Mouse (Mus musculus) kidney, adult 2 months (tissue): ENCODE results near the gene Prkd2.

Experiments used
- CTCF ChIP-seq: fragments of 200-500 bp; conservative IDR thresholded peaks from 2 replicates; pipeline ENCODE4 v1.5.1; 2011; ENCODE audit warnings: low read depth, mild to moderate bottlenecking, control low read depth, low read length, moderate library complexity, mixed read lengths; ENCODE audit not compliant: insufficient read depth, insufficient read length
- POLR2A ChIP-seq: fragments of 200-500 bp; IDR thresholded peaks from one replicate; pipeline ENCODE4 v1.6.1; 2011; ENCODE audit warnings: low read depth, low read length, control low read depth

- TF ChIP-seq POLR2A: no peak
- no peak for TF ChIP-seq CTCF
Observed at GRCm38 (mm10) chr7:16811649-16812070, 31.0 kb upstream of the Prkd2 start.
